Mouse (Mus musculus) thymus, adult 2 months (tissue): ENCODE measurements around the gene Enc1.

ENCODE experiments used
- CTCF ChIP-seq: fragments of 200-500 bp; IDR thresholded peaks from 2 replicates; pipeline ENCODE4 v1.5.1; 2012; ENCODE audit warnings: mild to moderate bottlenecking, control low read depth, low read length, moderate library complexity, borderline replicate concordance; ENCODE audit not compliant: control insufficient read depth, poor library complexity, insufficient read depth; ENCODE audit errors: extremely low read depth
- POLR2A ChIP-seq: fragments of 200-500 bp; IDR thresholded peaks from 2 replicates; pipeline ENCODE4 v1.6.1; 2012; ENCODE audit warnings: mild to moderate bottlenecking, low read length, control low read depth, moderate library complexity; ENCODE audit not compliant: control insufficient read depth, poor library complexity, insufficient read depth; ENCODE audit errors: extremely low read depth

GRCm38 (mm10) chr13:97207472-97208111 lies 33.3 kb upstream of the Enc1 start:
- TF ChIP-seq POLR2A, result no peak
- TF ChIP-seq CTCF, result no peak
